Mouse (Mus musculus): ENCODE data around the gene C9orf72.
"Not testable (repeated sequence)": the region's sequence is repeated elsewhere in the genome, so short reads cannot be mapped to it uniquely, and the experiment has no call there.

The C9orf72 gene

DNA sequence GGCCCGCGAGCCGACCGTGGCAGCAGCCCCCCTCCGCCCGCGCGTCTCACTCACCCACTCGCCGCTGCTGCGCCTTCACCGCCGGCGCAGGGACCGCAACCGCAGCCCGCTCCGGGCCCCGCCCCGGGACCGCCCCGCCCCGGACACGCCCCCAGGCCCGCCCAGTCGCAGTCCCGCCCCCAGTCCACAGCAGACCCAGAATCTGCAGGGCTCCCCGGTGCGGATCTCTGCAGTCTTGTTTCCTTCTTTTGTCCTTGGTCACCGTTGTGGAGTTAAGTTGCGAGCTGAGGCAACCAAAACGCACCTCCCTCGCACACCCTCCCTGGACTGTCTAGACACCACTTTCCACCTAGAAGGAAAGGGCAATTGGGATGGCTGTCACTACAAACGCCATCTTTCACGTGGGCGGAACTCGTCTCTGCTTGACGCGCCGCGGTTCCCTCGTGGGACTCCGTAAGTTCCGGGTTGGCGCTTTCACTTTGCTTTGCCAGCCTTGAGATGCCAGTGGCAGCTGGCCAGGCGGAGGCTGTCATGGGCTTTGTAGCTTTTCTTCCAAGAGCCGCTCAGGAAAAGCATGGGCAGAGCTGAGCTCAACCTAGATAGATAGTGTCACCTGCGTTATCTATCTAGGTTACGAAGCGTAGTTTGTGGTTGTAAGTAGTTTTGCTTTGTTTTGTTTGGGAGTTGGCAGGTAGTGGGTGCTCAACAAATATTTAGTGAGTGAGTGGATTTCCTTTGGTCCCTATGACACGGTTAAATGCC lies at the start of gene C9orf72:
Gene C9orf72, minus strand, starts transcription at position 442 of the 762 bp plus-strand sequence.
- peak; percentile 93 to 95 for DNase-seq (ENCODE audit: low spot score in 2 of 2)

- DNase-seq (ENCODE audit: low spot score in 2 of 2), result no peak
Observed at GRCm38 (mm10) chr4:35259006-35259405, 33.0 kb upstream of the C9orf72 start.

DNA sequence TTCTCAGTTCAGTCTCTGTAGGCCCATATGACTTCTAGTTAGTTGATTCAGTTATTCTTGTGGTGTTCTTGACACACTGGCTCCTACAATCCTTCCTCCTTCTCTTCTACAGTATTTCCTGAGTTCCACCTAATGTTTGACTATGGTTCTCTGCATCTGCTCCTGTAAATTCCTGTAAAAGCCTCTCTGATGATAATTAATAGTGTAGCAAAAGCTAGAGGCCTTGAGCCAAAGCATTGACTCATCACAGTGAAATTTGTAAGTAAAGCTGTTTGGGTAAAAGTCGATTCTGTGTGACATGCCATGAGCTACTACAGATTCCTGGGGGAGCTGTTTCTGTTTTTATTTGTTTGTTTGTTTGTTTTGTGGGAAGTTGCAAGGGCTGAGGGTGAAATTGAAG lies 18.0 kb upstream of the C9orf72 start:
- no peak for DNase-seq (ENCODE audit: low spot score in 2 of 2)

DNA sequence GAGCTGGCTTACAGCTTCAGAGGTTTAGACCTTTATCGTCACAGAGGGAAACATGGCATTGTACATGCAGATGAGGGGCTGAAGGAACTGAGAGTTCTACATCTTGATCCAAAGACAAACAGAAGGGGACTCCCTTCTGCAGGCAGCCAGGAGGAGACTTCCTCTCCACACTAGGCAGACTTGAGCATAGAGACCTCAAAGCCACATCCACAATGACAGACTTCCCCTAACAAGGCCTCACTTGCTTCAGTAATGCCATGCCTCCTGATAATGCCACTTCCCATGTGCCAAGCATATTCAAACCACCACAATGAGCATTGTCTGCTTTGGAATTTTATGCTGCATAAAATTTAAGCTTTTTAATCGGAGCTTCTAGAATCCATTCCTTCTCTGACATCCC lies 15.8 kb upstream of the C9orf72 start:
- no peak for DNase-seq (ENCODE audit: low spot score in 2 of 2)

GRCm38 (mm10) chr4:35238696-35239095 lies 12.7 kb upstream of the C9orf72 start:
- no peak for DNase-seq (ENCODE audit: low spot score in 2 of 2)

DNA sequence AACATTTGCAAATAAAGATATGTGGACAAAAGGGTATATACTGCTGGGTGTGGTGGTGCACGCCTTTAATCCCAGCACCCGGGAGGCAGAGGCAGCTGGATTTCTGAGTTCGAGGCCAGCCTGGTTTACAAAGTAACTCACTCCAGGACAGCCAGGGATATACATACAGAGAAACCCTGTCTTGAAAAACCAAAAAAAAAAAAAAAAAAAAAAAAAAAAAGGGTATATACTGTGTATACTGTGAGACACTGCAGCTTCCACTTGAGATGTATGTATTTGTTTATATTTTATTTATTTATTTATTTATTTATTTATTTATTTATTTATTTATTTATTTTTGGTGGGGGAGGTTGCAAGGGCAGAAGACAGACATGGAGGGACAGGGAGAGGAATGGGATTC lies 12.3 kb upstream of the C9orf72 start:
- DNase-seq (ENCODE audit: low spot score in 2 of 2), result not testable (repeated sequence)

DNA sequence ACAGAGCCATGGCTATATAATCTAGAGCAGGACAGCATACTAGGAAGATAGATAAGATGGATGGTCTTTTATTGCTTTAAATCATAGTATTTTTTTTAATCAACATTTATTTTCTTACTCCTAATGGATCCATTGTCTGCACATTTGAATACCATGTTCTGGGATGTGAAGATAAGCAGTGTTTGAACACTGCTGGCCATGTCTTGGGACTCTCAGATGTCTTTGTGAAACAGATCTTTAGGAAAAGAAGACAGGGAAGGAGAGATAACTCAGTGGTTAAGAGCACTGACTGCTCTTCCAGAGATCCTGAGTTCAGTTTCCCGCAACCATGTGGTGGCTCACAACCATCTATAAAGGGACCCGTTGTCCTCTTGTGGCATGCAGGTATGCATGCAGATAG lies 10.3 kb upstream of the C9orf72 start:
- no peak for DNase-seq (ENCODE audit: low spot score in 2 of 2)

GRCm38 (mm10) chr4:35228260-35228659 lies 2.3 kb upstream of the C9orf72 start:
- no peak for DNase-seq (ENCODE audit: low spot score in 2 of 2)

DNA sequence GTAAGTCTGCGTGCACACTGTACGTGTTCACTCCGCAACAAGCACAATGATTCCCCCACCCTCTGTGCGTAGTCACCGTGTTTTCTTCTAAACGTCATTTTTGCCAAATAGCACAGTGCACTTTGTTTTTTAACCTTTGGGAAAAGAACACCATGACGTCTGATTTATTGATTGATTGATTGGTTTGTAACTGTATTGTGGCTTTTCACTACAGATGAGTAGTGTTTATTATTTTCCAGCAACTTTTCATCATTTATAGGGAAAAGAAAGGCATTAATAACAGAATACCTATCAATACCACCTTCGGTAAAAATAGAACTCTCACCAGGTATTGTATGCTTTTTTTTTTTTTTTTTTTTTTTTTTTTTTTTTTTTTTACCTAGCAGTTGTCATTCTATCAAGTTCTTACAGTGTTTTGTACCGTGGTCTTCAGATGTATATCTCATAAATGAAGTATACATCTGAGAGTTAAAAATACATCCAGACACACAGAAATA lies 569 bp upstream of the C9orf72 start:
- DNase-seq (ENCODE audit: low spot score in 2 of 2), result no peak

DNA sequence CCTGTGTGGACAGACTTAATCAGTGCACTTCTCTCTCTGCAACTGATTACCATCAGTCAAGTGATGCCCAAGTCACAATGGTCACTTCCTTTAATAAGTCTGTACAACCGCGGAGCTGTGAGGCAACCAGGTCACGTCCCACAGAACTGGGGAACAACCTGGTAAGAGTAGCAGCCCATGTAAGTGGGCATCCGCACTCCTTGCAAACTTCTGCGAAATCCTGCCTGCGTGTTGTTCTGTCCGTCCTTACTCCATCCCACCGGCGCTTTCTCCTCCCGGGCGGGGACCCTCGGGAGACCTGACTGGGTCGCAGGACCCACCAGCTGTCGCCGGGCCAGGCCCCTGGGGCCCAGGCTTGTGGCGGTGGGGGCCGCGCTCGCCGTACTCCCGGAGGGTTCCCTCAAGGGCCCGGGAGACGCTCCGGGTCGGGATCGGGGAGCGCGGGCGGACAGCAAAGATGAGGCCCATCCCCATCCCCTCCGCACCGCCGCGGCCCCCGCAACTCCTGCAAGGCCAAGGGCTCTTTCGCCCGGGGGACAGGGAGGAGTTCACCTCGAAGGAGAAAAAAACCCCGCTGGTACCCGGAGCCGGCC lies 738 bp downstream of the C9orf72 start:
- DNase-seq (ENCODE audit: low spot score in 2 of 2), result no peak

GRCm38 (mm10) chr4:35224101-35224500 lies 1.9 kb downstream of the C9orf72 start:
- no peak for DNase-seq (ENCODE audit: low spot score in 2 of 2)

DNA sequence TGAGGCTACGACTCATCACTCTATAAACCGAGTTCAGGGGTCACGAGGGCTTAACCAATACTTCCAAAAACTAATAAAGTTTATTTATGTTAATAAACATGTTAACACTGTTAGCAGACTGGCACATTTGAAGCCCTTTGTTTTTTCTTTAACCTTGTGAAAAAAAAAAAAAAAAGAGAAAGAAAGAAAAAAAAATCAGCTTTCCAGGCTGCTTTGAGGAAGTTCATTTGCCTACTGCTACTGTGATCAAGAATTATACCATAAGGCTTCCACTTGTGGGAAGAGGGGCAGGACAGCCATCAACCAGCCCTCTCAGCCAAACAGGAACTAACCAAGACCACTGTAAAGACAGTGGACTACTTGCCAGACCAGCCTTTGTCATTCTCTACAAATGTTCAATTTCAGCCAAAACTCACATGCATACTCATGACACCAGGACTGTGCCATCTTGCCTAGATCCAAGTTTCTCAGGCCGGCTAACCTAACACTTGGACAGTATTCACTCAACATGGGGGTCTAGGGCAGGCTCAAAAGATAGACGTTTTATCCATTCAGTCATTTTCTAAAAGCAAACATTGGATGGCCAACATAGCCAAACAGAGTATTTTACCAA lies 2.5 kb downstream of the C9orf72 start:
- DNase-seq (ENCODE audit: low spot score in 2 of 2), result no peak

GRCm38 (mm10) chr4:35221903-35222302 lies 4.1 kb downstream of the C9orf72 start:
- DNase-seq (ENCODE audit: low spot score in 2 of 2), result no peak

- DNase-seq (ENCODE audit: low spot score in 2 of 2), result no peak
Observed at GRCm38 (mm10) chr4:35221131-35221530, 4.8 kb downstream of the C9orf72 start.

- no peak for DNase-seq (ENCODE audit: low spot score in 2 of 2)
Observed at GRCm38 (mm10) chr4:35220108-35220731, 5.8 kb downstream of the C9orf72 start.

- no peak for DNase-seq (ENCODE audit: low spot score in 2 of 2)
Observed at GRCm38 (mm10) chr4:35204659-35205058, 21.3 kb downstream of the C9orf72 start.

GRCm38 (mm10) chr4:35203724-35204123 lies 22.3 kb downstream of the C9orf72 start:
- DNase-seq (ENCODE audit: low spot score in 2 of 2), result no peak

DNA sequence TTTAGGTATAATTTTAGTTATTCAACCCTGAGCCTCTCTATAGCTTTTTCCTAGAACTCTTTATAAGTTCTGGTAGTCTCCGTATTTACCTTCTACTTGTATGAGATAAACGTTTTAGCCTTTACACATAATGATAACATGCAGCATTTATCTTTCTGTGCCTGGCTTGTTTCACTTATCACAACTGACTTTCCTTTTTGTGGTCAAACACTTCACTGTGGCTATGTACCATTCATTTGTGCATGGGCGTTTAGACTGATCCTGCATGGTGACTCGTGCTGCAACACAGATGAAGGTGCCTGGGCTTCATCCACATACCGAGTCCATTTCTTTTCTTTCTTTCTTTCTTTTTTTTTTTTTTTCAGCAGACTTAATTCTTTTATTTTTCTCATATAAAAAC lies 24.3 kb downstream of the C9orf72 start:
- no peak for DNase-seq (ENCODE audit: low spot score in 2 of 2)

DNA sequence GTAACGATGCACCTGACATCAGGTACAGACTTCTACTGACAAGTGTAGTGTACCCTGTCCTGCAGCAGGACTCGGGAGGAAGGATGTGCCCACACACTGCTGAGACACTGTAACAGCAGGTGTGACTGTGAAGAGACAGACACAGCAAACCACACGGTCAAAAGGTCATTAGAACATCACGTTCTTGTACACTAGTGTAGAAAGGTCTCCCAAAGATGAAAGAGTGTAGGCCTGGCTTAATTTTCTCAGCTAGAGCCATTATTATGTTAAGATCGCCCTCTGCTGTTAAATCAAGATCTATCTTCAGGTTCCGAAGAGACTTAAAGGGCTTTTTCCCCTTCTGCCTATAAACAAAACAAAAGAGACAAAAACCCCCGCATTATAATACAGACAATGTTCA lies 33.2 kb downstream of the C9orf72 start:
- no peak for DNase-seq (ENCODE audit: low spot score in 2 of 2)

- DNase-seq (ENCODE audit: low spot score in 2 of 2), result no peak
Observed at GRCm38 (mm10) chr4:35189794-35190193, 36.2 kb downstream of the C9orf72 start.

DNA sequence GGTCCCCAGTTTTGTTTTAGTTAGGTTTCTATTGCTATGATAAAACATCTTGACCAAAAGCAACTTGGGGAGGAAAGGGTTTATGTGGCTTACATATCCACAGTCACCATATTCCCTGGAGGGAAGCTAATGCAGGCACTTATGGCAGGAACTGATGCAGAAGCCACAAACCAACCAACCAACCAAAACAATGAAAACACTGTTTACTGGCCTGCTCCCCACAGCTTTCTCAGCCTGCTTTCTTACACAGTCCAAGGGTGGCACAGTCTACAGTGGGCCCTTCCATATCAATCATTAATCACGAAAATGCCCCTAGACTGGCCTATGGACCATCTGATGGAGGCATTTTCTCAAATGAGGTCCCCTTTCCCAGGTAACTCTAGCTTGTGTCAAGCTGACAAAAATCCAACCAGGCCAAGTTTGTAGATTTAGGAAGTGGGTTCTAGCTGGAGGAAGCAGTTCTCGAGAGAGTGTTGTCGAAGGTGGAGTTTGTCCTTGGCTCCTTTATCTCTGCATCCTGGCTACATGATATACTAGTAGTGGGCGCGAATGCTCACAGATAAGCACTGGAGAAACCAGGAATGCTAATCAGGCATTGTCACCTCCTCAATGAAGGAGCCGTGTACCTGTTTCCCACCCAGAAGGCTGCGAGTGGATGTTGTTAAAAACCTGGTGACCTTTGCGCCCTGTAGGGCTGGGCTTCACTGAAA lies 38.2 kb downstream of the C9orf72 start:
- DNase-seq (ENCODE audit: low spot score in 2 of 2), result no peak
